Mouse (Mus musculus) spleen, adult 12 weeks (tissue): ENCODE results near the gene Pygo2.
A peak's percentile ranks its signal among the peaks of the same experiment; 100 is the strongest.

Experiments used
- DNase-seq: peaks from one replicate; pipeline ENCODE4 v3.0.0; 2022; ENCODE audit warnings: low spot score

Pygo2 gene

DNA sequence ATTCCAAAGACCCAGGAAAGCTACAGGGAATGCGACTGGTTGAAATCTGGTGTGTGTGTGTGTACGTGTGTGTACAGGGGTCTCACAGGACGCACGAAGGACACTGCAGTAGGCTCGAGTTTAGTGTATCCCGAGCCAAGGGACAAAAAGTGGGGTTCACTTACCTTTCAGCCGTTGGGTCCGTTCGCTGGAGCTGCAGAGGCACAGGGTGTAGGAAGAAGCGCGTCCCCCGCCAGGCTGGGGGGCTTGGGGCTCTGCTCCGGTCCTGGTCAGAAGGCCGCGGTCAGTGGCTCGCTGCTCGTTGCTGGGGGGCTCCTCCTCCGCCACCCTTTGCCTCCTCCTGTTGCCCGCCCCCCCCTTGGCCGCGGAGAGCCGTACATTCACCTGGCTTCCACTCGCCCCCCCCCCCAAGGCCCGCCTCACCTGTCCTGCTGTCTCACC lies 37.1 kb upstream of the Pygo2 start:
- DNase-seq: no peak

DNA sequence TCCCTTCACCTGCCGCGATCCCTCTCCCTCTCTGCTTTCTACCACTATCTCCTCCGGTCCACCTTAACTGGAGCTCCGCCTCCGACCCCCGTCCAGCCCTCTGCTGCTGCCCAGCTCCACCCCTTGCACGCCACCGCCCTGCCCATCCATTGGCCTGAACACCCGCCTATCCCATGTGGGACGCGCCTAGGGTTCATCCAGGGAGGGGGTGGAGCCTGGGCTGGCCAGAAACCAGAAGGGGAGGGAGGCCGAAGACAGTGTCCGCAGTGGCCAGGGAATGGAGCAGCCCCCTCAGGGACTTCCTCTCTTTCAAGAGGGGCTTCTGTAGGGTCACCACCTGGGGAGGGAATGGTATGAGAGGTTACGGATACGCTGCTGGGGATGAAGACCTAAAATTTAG lies 36.4 kb upstream of the Pygo2 start:
- peak; percentile 93 for DNase-seq

DNA sequence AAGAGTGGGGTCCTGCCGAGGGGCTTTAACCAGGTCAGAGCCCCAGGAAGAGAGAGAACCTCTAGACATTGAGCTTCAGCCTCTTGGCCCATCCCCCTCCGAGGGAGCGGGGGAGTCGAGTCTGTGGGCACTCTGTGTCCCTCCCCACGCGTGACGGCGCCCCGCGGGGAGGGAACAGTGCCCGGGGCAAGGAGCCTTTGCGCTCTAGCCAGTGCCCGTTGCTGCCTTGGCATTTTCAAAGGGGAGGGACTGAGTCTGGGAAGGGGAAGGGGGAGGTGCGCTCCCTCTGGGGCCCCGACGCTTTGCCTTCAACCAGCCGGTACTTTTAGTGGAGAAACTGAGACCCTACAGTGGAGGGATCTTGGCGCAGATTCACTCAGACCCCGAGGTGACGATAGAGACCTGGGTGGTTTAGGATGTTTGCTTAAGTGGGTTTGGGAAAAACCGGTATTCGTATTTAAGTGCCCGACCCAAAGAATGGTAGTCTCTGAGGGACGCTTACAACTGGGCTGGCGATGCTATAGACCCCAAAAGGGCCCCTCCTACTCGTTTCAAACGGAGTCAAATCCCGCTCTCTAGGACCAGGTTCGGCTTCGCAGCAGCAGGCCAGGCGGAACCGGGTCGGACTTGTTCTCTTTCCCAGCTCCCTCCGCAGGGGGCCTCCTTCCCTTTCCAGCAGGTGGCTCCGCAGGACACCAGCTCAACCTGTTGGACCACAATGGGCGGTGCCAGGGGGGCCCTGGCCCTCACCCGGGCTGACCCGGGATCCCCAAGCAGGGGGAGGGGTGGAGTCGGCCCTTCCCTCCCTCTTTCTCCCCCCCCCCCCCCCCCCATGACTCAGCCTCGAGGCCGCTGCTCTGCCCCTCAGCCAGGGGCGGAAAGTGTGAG lies 35.8 kb upstream of the Pygo2 start, which contains the start of gene Zbtb7b:
Gene Zbtb7b, minus strand, starts transcription at position 771 of the 888 bp plus-strand sequence.
- DNase-seq: peak; percentile 46

DNA sequence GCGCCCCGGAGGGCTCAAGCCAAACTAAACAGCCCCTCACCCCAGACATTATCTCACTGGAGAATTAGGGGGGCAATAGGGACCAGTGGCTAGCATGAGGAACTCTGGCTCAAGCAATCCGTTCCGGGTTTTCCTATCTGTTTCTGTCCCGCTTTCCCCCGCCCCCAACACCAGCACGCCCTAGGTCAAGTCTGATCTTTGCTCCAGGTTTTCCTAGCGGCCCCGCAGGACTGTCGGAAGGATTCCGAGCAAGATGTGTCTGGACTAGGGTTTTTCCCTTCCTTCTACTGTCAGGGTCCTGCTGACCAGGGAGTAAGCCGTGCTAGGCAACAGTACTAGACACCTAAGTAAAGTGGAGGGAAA lies 35.1 kb upstream of the Pygo2 start:
- peak; percentile 54 for DNase-seq

DNA sequence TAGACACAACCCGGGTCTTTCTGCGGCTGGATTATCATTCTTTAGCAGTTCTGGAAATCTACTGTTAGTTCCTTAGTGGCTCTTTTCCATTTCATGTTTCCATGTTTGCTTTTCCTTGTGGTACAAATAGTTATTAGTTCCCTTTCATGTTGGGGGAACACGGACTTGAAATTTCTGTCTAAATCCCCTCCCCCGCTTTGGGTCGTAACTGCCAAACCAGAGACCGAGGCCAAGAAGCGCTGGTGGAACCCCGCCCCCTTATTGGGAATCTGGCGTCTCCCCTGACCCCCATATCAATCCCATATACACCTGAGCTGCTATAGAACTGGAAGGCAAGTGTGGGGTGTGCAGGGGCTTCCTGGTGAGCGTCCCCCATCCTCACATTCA lies 34.6 kb upstream of the Pygo2 start:
- DNase-seq: no peak

DNA sequence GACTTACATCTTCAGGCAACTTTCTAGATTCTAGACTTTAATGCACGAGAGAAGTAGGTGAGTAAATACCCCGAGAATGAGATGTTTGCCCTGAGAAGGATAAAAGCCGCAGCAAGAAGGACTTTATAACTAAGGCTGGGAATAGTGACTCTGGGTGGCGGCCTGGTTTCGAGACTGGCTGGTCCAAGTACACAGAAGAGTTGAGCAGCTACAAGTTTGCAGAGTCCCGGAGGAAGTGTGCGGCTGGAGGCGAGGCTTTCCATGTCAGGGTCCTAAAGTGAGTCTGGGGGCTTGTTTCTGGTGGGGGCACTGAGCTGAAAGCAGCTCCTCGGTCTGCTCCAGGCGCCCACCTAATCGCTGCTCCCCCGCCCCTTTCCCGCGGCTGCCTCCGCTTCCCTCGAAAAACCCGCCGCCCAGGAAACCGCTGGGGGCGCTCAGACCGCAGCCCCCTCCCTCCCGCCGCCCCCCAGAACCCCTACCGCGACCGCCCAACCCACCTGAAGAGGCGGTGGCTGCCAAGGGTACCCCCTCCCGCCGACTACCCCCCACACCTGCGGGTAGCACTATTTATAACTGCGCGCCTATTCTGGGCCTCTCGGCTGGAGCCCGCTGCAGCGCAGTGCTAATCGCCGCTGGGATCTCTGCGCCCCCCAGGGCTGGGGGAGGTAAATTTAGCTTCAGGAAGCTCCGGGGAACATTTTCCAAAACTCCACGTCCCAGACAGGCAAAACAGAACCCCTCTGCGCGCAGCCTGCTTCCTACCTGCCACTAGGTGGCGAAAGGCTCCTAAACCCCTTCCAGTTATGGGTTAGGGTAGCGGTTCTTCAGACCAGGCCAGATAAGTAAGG lies 34.0 kb upstream of the Pygo2 start:
- DNase-seq: peak; percentile 55

DNA sequence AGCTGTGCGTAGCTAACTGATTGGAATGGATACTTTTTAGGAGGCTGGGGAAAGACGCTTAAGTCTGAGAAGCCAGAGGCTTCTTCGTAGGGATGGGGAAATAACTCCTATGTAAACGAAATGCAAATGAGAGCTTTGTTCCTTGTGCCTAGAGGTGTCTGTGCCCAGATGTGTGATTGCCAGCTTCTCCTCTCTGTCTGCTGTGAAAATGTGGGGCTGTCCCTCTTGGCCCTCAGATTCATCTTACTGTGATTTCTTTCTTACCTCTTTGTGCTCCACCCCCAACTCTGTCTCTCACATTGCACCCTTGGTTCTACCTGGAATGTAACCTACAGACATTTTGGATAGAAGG lies 33.4 kb upstream of the Pygo2 start:
- DNase-seq: no peak

DNA sequence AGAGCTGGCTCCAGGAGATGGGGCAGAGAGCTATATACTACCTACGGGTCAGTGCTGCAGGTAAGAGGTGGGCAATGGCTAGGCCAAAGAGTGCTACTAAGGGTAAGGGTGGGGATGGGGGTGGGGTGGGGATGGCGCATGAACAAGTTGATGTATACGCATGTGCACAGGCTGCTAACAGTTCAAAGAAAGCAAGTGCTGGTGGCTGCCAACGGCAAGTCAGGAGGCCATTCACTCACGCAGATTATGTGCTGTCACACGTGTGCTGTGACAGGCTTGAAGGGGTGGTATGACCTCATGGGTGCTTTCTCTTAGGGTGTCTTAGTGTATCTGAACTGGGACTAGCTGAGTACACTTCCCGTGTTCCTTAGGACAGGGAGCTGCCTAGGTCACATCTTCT lies 28.7 kb upstream of the Pygo2 start:
- no peak for DNase-seq

DNA sequence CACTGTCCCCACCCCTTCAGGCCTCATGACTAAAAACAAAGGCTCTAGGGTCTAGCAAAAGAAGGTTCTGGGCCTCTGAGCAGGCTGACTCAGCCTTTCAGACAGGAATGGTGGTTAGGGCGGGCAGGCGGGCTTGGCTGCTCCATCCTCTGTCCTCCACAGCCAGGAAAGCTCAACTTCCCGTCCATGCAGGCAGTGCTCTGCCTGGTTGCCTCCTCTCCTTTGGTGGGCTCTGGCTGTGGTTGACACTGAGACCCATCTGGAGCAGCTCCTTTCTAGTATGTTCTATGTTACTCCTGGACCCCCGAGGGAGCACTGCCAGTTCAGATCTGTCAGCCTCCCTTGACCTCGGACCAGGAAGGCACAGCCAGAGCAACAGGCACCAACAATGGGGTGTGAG lies 27.3 kb upstream of the Pygo2 start, which contains the start of gene Lenep:
Gene Lenep, minus strand, starts transcription at position 101 of the 400 bp plus-strand sequence.
- DNase-seq: no peak

DNA sequence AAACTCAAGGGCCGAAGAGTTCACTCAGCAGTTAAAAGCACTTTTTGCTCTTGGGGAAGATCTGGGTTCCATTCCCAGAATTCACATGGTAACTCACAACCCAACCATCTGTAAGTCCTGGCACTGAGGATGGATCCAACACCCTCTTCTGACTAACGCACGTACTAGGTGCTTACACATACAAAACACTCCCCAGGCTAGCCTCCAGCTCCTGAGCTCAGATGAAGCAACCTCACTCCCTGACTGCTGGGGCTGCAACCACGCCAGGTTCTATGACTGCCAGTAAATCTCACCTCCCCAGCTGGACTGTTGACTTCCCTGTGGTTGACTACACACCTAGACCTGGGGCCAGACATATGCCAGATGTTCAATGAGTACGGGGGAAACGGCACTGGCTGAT lies 23.1 kb upstream of the Pygo2 start:
- DNase-seq: no peak

DNA sequence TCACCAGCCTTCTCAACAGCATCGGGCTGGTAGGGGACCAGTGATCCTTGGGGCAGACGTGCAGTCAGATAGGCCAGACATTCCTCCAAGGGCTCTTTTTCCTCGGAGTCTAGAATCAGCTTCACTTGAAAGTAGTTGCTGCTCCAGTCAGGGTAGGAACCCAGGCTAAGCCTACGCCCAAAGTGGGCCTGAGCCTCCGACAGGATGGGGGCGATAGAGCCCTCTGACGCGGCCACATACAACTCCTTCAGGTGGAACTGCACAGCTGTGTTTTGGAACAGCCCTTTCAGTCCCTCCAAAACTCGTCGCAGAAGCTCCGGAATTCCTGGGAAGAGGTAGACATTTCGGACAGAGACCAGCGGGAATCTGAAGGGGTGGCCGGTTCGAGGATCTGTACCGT lies 21.6 kb upstream of the Pygo2 start:
- no peak for DNase-seq

DNA sequence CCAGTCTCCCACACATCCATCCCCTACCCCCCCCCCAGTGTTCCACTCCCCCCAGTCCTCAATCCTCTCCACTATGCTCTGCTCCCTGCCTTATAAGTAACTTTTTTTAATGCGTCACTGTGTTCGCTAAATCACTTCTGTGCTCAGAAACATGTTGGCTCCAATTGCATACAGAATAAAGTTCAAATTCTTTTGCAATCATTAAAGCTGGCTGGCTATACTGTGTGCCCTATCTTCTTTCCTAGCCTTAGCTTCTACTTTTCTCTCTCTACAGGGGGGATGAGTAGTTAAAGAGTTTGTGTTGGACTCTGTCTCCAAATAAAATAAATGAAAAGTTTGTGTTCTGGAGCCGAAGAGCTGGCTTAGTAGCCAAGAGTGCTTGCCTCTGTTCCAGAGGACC lies 20.3 kb upstream of the Pygo2 start:
- DNase-seq: no peak

DNA sequence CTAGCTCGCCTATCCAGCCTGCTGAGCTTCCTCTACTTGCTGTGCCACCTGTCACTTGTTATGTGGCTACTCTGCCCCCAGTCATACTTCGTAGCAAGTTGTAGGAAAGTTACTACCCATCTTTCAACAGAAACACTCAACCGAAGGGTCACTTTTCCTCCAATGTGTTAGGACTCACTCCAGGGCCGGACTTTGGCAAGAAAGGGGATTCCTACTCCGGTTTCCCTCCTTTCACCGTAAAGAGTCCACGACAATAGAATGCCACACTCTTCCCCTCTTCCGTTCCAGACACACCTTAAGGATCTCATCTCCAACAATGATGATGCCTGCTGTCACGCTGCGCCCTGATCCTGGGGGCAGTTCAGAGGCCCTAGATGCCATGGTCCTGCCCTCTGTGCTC lies 19.1 kb upstream of the Pygo2 start:
- DNase-seq: no peak

DNA sequence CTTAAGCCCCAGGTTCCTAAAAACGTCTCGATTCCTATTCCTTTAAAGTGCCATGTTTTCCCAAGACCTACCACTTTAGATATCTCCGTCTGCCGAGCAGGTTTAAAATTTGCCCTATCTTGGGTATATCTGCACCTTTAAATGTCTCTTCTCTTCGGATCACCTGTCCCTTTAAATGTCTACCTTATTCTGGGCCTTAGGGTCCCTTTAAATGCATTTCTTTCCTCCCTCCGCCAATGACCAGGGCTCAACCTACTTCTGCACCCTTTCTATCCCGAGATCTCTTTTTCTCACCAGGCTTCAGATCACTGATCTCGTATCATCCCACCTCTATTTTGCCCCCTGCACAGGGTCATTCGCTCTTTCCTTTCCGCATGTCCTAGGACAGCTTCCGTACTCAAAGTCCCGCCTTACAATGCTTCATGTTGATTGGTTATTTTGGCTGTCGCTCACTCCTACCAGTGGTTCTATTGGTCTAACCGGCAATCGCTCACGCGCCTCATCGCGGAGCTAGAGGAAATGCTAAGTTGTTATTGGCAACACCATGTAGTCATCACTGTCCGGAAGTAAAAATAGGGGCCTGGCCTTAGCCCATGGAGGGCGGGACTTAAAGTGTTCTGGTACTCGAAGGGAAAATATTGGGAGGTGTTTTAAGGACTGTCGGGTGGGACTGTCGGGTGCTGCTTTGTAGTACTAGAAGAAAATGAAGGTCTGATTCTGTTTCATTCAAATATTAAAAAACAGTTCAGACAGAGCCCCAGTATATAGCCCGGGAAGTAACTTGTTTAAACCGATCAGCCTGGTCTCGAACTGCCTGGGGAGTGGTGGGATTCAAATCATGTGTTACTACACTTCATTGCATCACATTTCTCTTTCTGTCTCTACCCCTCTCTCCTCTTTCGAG lies 18.3 kb upstream of the Pygo2 start, which contains the start of gene Flad1:
Gene Flad1, minus strand, starts transcription at position 381 of the 904 bp plus-strand sequence.
- peak; percentile 98 for DNase-seq

DNA sequence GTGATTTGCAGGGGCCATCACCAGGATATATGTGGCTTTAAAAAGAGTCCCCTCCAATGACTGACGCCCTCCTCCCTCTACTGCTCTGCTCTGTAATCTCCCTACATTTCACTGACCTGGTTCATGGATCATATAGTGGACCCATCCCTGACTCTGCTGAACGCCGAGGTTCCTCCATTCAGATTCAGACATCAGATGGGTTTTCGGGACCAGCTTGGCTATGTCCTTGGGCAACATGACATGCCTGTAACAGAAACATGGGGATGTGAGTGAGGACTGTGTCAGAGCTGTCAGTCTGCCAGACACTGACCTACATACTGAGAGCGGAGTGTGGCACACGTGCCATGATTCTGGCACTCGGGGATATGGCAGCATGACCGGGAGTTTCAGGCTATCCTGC lies 13.9 kb upstream of the Pygo2 start:
- no peak for DNase-seq

DNA sequence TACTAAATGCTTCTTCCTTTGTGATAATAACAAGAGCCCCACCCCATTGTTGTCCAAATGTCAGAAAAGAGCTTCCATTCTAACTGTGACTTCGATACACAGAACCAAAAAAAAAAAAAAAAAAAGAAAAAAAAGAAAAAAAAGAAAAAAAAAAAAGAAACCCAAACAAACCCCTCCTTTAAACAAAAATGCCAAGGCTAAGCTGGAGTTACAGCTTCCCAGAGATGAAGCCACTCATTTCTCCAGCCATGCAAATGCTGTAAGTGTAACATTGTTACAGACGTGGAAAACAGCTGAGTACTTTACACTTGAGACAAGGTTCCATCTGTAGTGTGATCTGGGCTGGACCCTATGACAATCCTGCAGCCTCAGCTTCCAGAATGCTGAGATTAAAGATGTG lies 12.9 kb upstream of the Pygo2 start:
- DNase-seq: no peak

DNA sequence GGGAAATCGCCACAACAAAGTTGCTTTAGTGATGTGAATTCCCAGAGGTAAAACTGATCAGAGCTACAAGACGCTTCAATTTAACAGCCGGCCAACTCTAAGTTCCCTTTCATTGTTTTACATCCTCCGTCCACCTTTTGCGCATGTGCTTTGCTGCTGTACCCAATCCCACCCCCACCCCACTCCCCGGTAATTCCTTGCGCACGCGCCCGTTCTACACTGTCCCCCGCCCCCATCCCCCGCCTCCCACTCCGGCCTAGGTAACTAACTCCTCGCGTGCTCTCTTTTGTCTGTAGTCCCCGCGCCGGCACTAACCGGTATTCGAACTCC lies 12.2 kb upstream of the Pygo2 start:
- no peak for DNase-seq

DNA sequence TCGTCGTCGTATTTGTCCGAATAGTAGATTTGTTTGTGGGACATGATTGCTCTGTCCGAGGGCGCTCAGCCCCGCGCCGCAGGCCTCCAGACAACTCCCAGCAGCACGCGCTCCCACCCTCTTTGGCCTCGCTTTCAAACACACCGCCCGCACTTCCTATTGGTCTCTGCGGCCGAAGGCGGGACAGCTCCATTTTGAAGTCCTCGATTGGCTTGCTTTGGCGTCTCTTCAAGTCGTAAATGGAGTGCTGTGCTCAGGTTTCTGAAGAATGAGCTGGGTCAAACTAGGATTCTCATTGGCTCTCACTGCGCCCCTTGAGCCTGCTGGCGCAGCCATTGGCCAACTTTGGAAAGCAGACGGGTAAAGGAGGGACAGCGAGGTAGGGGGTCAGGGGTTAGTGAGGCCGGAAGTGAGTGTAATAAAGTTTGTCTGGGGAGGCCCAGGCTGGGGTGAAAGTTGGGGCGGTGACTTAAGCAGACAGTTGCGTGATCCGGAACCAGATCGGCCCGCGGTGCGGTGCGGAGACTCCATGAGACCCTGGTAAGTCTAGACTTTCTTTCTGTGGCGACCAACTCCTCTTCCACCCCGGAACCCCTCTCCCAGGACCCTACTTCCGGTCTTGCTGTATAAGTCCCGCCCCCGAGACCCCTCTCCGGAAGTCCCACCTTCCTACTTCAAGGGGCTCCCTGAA lies 11.7 kb upstream of the Pygo2 start, which contains the start of the genes Cks1b and Shc1:
Gene Cks1b, minus strand, starts transcription at position 214 of the 691 bp plus-strand sequence.
Gene Shc1, plus strand, starts transcription at position 274 of the 691 bp plus-strand sequence.
- peak; percentile 86 for DNase-seq

DNA sequence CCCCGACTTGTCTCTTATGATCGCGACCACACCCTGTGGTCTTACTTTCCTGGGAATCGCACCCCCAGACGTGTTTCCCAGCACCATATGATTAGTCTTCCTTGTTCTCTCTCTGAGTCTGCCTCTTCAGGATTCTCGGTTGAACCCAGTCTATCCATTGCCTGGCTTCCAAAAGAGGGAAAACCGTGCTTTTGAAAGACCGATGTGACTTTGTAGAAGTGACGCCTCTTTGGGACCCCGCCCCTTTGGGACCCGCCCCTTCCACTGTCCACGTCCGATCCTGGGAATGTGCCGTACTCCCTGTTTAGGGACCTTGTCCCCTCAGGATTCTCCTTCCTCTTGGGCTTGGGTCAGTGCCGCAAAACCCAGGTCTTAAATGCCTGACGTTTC lies 11.2 kb upstream of the Pygo2 start:
- peak; percentile 44 for DNase-seq

DNA sequence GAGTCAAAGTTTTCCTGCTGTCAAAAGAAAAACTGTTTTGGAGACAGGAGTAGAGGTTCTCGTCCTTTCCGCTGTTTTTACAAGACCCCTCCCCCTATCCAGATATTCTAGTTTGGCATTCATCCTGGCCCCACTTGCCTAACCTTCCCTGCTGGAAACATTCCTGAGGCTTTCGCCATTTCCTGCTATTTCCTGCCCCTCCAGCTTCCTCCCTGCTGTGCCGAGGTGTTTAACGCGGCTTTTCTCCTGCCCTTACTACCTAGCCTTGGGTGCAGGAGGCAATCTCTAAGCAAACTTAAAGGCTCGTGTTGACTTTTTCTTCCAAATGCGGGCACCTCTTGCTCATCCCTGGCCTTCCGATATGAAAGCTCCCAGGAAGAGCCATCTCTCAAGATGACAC lies 10.4 kb upstream of the Pygo2 start:
- DNase-seq: no peak

DNA sequence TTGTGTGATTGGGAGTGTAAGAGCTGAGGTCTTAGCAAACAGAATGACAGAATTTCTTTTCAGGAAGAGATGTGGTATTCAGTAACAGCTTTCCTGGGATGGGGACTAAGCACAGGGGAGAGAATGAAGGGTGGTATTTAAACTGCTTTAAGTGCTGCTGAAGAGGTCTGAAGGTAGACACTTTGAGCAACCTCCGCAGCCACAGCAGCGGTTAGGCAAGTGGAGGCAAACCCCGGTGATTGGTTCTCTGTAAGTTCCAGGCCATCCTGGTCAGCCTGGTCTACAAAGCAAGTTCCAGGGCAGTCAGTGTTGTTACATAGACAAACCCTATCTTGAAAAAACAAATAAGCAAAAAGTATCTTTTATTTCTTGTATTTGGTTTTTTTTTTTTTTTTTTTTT lies 10.0 kb upstream of the Pygo2 start:
- DNase-seq: no peak
